Comparison of ENCODE assay signal across 10 mouse cellular contexts in the genomic region with DNA sequence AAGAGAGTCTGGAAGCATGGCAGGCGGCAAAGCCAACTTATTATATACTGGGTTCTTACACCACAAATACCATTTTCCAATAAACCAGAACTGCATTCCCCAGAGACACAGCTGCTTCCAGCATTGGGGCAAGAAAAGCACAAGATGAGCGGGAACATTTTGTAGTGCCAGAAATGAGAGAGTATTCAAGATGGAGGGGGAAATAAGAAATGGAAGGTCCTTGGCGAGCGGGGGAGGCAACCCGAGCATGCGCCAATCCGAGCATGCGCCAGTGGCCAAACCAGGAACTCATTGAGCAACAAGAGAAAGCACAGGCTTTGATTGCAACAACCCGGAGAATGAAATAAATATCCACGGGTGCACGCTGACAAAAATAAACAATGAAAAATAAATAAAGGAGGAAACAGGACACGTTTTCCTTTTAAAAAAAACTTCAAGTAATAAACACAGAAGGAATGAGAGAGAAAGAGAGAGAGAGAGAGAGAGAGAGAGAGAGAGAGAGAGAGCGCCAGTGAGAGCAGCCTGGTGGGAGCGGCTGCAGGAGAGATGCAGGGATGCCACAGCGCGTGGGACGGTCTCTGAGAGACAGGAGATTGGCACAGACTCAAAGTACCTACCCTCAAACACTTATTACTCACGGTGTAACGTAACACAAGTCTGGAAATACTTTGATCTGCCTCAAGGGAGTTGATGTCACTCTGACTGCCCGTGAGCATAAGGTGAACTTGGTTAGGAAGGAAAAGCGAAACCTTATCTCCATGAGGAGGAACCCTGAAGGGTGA. TPM values are rescaled to one million over a fixed set of nuclear protein-coding genes. Genes with fewer than 3 reads are reported as not detected.
A peak's percentile ranks its signal among the peaks of the same experiment; 100 is the strongest.
DNase-seq lines count a peak whose midpoint lies in the region; ATAC-seq and TF ChIP-seq lines count a peak whose summit lies in the region.
"Had no signal": no experiment of that assay in that cellular context is flagged by ENCODE, and none has a peak within 500 bp of the region (broad histone marks: within the 10 kb centered on the region; RNA-seq: fewer than 3 reads in every experiment).

No protein-coding gene starts in this region.

- ATAC-seq in embryonic facial prominence, embryonic 14.5 days (ENCODE audit: low read depth): peak; percentile 72; the same call in 1 of the 2 replicates
- no peak for ATAC-seq in hindbrain, embryonic 14.5 days (ENCODE audit: low FRiP score)
- ATAC-seq in midbrain, postnatal 0 days (ENCODE audit: low FRiP score): no peak
- ATAC-seq: forebrain, postnatal 0 days had no signal

- peak overlapping the region; percentile 29 for H3K4me3 ChIP-seq in gastrocnemius, adult 2 months
- H3K4me3 ChIP-seq in embryonic facial prominence, embryonic 14.5 days (ENCODE audit: low read depth, low read length): no peak overlapping the region
- H3K4me3 ChIP-seq in hindbrain, embryonic 14.5 days (replicated peaks; ENCODE audit: low read length): no peak overlapping the region
- H3K4me3 ChIP-seq in midbrain, postnatal 0 days (ENCODE audit: low read depth, low read length): no peak overlapping the region
- H3K4me3 ChIP-seq: limb, embryonic 13.5 days had no signal

- peak; percentile 70 for DNase-seq in gastrocnemius, adult 2 months
- no peak for DNase-seq in gastrocnemius, postnatal 4 days (ENCODE audit: low spot score in 2 of 2)
- DNase-seq in embryonic facial prominence, embryonic 14.5 days (ENCODE audit: low spot score): peak; percentile 48
- peak; percentile 61 to 74 for DNase-seq in kidney, postnatal 4 days
- peak; percentile 54 for DNase-seq in lung, postnatal 25 days (ENCODE audit: low spot score)
- DNase-seq in hindbrain, embryonic 14.5 days (ENCODE audit: low spot score): no peak
- DNase-seq in midbrain, postnatal 0 days (ENCODE audit: low spot score): no peak
- no peak for DNase-seq in thymus, postnatal 36 days
- DNase-seq: forebrain, postnatal 0 days had no signal

- 58% methylated on average over 21 of the region's 21 CpGs for WGBS in embryonic facial prominence, embryonic 14.5 days
- 88% methylated on average over 21 of the region's 21 CpGs for WGBS in hindbrain, embryonic 14.5 days
- 87% methylated on average over 21 of the region's 21 CpGs for WGBS in midbrain, postnatal 0 days

- H3K9ac ChIP-seq in embryonic facial prominence, embryonic 14.5 days (ENCODE audit: low read depth, low read length): no peak overlapping the region
- H3K9ac ChIP-seq in hindbrain, embryonic 14.5 days: no peak overlapping the region
- H3K9ac ChIP-seq in midbrain, postnatal 0 days (replicated peaks; ENCODE audit: low read length, poor library complexity, severe bottlenecking): no peak overlapping the region
- H3K9ac ChIP-seq: forebrain, postnatal 0 days; limb, embryonic 13.5 days had no signal

- peak overlapping the region; percentile 24; the same call in 1 of the 2 replicates for H3K4me2 ChIP-seq in embryonic facial prominence, embryonic 14.5 days (ENCODE audit: low read depth, low read length)
- no peak overlapping the region for H3K4me2 ChIP-seq in hindbrain, embryonic 14.5 days (replicated peaks)
- no peak overlapping the region for H3K4me2 ChIP-seq in midbrain, postnatal 0 days (ENCODE audit: low read depth, low read length, poor library complexity, severe bottlenecking)
- H3K4me2 ChIP-seq: limb, embryonic 13.5 days had no signal

- intact Hi-C loops in gastrocnemius, adult 2 months (cut with DNase I): no loop called here

- peak overlapping the region; percentile 58 for H3K27ac ChIP-seq in gastrocnemius, adult 2 months
- H3K27ac ChIP-seq in embryonic facial prominence, embryonic 14.5 days (replicated peaks; ENCODE audit: low read depth, low read length): peak overlapping the region; percentile 62
- no peak overlapping the region for H3K27ac ChIP-seq in hindbrain, embryonic 14.5 days
- H3K27ac ChIP-seq in midbrain, postnatal 0 days (ENCODE audit: low read depth, low read length): no peak overlapping the region
- H3K27ac ChIP-seq: limb, embryonic 13.5 days had no signal

- H3K27me3 ChIP-seq in embryonic facial prominence, embryonic 14.5 days (replicated peaks; ENCODE audit: control insufficient read depth, insufficient read depth, low read length): no peaks in the 10 kb centered on the region
- no peaks in the 10 kb centered on the region for H3K27me3 ChIP-seq in hindbrain, embryonic 14.5 days (ENCODE audit: control insufficient read depth, insufficient read depth, low read length)
- H3K27me3 ChIP-seq in midbrain, postnatal 0 days (ENCODE audit: insufficient read depth, low read length): no peaks in the 10 kb centered on the region
- H3K27me3 ChIP-seq: limb, embryonic 13.5 days had no signal

- peaks cover 13% of the 10 kb centered on the region for H3K4me1 ChIP-seq in embryonic facial prominence, embryonic 14.5 days (ENCODE audit: control insufficient read depth, insufficient read depth, low read length)
- H3K4me1 ChIP-seq in hindbrain, embryonic 14.5 days (replicated peaks; ENCODE audit: control insufficient read depth, insufficient read depth, low read length): 0 out of 2 replicates have a peak, but pooled peaks cover 4% of the 10 kb centered on the region
- no peaks in the 10 kb centered on the region for H3K4me1 ChIP-seq in midbrain, postnatal 0 days (ENCODE audit: insufficient read depth, low read length)

- no peaks in the 10 kb centered on the region for H3K36me3 ChIP-seq in embryonic facial prominence, embryonic 14.5 days (ENCODE audit: control insufficient read depth, insufficient read depth, low read length)
- H3K36me3 ChIP-seq in hindbrain, embryonic 14.5 days (replicated peaks; ENCODE audit: control insufficient read depth, insufficient read depth): no peaks in the 10 kb centered on the region
- no peaks in the 10 kb centered on the region for H3K36me3 ChIP-seq in midbrain, postnatal 0 days (ENCODE audit: insufficient read depth, low read length)
- H3K36me3 ChIP-seq: limb, embryonic 13.5 days had no signal

- no peaks in the 10 kb centered on the region for H3K9me3 ChIP-seq in embryonic facial prominence, embryonic 14.5 days (ENCODE audit: control insufficient read depth, low read length)
- no peaks in the 10 kb centered on the region for H3K9me3 ChIP-seq in hindbrain, embryonic 14.5 days (ENCODE audit: control insufficient read depth, low read length)
- no peaks in the 10 kb centered on the region for H3K9me3 ChIP-seq in midbrain, postnatal 0 days (ENCODE audit: low read length)
- H3K9me3 ChIP-seq: limb, embryonic 13.5 days had no signal

- TF ChIP-seq CTCF in gastrocnemius, adult 2 months (IDR thresholded peaks at IDR 0.05): no peak
- TF ChIP-seq CTCF in midbrain, postnatal 0 days (IDR thresholded peaks at IDR 0.05): no peak

RNA-seq across cellular contexts. Expression of gene S1pr3, which starts 34.2 kb away (rescaled TPM):
- total RNA-seq in gastrocnemius, adult 2 months (2021): 1 to 10 TPM; 3.3 to 4.4 TPM
- 10 to 100 TPM; 23.7 to 24.8 TPM for total RNA-seq in gastrocnemius, postnatal 4 days (2021)
- 81.4 and 97.6 TPM in 2 replicates for polyA plus RNA-seq in embryonic facial prominence, embryonic 14.5 days (2014; fragmentation: Nextera tagmentation; extraction: Ambion mirVana)
- 14.4 and 14.6 TPM in 2 replicates for polyA plus RNA-seq in hindbrain, embryonic 14.5 days (2014; fragmentation: Nextera tagmentation; extraction: Ambion mirVana)
- 9.5 and 9.6 TPM in 2 replicates for total RNA-seq in midbrain, postnatal 0 days (2014; rRNA removed)
- 7.0 and 7.3 TPM in 2 replicates for polyA plus RNA-seq in midbrain, postnatal 0 days (2015; fragmentation: Nextera tagmentation; extraction: Ambion mirVana)

Comparison
In these comparisons a context has a peak if more than half of its experiments do, and no peak if none do; other contexts are left out.
1. DNase-seq: peak in gastrocnemius, adult 2 months (single experiment), embryonic facial prominence, embryonic 14.5 days (single experiment), kidney, postnatal 4 days (2 of 2) and lung, postnatal 25 days (single experiment); none in gastrocnemius, postnatal 4 days (0 of 2), hindbrain, embryonic 14.5 days (single experiment), midbrain, postnatal 0 days (single experiment) and thymus, postnatal 36 days (0 of 2).
2. H3K27ac ChIP-seq: peak in gastrocnemius, adult 2 months (single experiment) and embryonic facial prominence, embryonic 14.5 days (single experiment); none in hindbrain, embryonic 14.5 days (single experiment) and midbrain, postnatal 0 days (single experiment).